Mouse (Mus musculus) liver, postnatal 0 days (tissue): ENCODE data around the gene Tjp1.

Experiments used
- CTCF ChIP-seq: sonication (generic); IDR thresholded peaks from 2 replicates; pipeline ENCODE4 v1.5.1; 2016; ENCODE audit warnings: antibody characterized with exemption, low read depth
- EP300 ChIP-seq: IDR thresholded peaks from 2 replicates; pipeline ENCODE4 v1.6.1; 2016; ENCODE audit warnings: antibody characterized with exemption, low read depth, mild to moderate bottlenecking

- TF ChIP-seq CTCF (no peak), EP300 (no peak)
These were observed 125.1 kb downstream of the Tjp1 start for GRCm38 (mm10) chr7:65402516-65402915.
